Mouse (Mus musculus) hindbrain, embryonic 11.5 days (tissue): ENCODE data around the gene Fgfr2. TPM values are rescaled to one million over a fixed set of nuclear protein-coding genes. Genes with fewer than 3 reads are reported as not detected.

Source experiments
- ATAC-seq: fragments of 200-750 bp; cut with Nextera tagmentation; 2 replicates; pipeline ENCODE4 v1.8.0; 2017; ENCODE audit warnings: mild to moderate bottlenecking, moderate TSS enrichment, moderate library complexity; ENCODE audit not compliant: low FRiP score
- DNase-seq: peaks from one replicate; pipeline ENCODE4 v3.0.0-alpha.2; 2015; ENCODE audit warnings: low spot score
- H3K27ac ChIP-seq: fragments of 300-500 bp; sonication (generic); 2 replicates; pipeline ENCODE4 v1.5.1; 2014; ENCODE audit warnings: mild to moderate bottlenecking, low read depth, low read length
- H3K27me3 ChIP-seq: fragments of 300-500 bp; sonication (generic); 2 replicates; pipeline ENCODE4 v1.6.1; 2014; ENCODE audit warnings: mild to moderate bottlenecking, low read length, moderate library complexity, mixed read lengths; ENCODE audit not compliant: control insufficient read depth, insufficient read depth
- H3K36me3 ChIP-seq: fragments of 300-500 bp; sonication (generic); 2 replicates; pipeline ENCODE4 v1.6.1; 2014; ENCODE audit warnings: mild to moderate bottlenecking, low read length, moderate library complexity, mixed read lengths; ENCODE audit not compliant: control insufficient read depth, insufficient read depth
- H3K4me1 ChIP-seq: fragments of 300-500 bp; sonication (generic); replicated peaks from 2 replicates; pipeline ENCODE4 v1.6.1; 2014; ENCODE audit warnings: low read length, mixed read lengths; ENCODE audit not compliant: control insufficient read depth, insufficient read depth
- H3K4me2 ChIP-seq: fragments of 300-500 bp; sonication (generic); replicated peaks from 2 replicates; pipeline ENCODE4 v1.6.1; 2014; ENCODE audit warnings: mild to moderate bottlenecking, low read depth, low read length
- H3K4me3 ChIP-seq: fragments of 300-500 bp; sonication (generic); 2 replicates; pipeline ENCODE4 v1.5.1; 2014; ENCODE audit warnings: low read depth, low read length
- H3K9ac ChIP-seq: fragments of 300-500 bp; sonication (generic); 2 replicates; pipeline ENCODE4 v1.6.1; 2014; ENCODE audit warnings: low read depth, low read length
- H3K9me3 ChIP-seq: fragments of 300-500 bp; sonication (generic); 2 replicates; pipeline ENCODE4 v1.6.1; 2016; ENCODE audit warnings: low read length; ENCODE audit not compliant: control insufficient read depth
- WGBS: fragments of 180-500 bp; shearing (Covaris S2); extraction: QIAGEN DNeasy Blood & Tissue Kit; methylation state at CpG from one replicate; pipeline ENCODE4 v1.1.7; 2014; 5-methylcytosine and 5-hydroxymethylcytosine counted together
- polyA plus RNA-seq: library from polyadenylated mRNA; unstranded; fragments of >200 nt; fragmentation: Nextera tagmentation; extraction: Ambion mirVana; gene quantifications from 2 replicates; pipeline ENCODE4 v1.2.1, GENCODE M21; 2014

Gene Fgfr2
- polyA plus RNA-seq, 1 experiment from 2014 or later = 71.3 TPM

DNA sequence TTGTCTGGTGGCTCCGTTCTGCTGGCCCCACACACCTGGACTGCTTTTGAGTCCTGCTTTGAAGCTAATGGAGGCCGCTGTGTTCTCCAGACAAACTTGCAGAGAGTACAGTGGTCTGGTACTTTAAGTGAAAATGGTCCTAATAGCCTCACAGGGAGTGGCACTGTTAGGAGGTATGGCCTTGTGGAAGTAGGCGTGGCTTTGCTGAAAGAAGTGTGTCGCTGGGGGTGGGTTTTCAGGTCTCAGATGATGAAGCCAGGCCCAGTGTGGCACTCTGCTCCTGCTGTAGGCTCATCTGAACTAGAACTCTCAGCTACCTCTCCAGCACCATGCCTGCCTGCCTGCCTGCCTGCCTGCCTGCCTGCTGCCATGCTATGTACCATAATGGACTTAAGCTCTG, 2355.0 kb downstream of the Fgfr2 start:
- DNase-seq = no peak
- H3K4me3 ChIP-seq = no peak overlapping the region
- 91% methylated on average over 4 of the region's 4 CpGs for WGBS

DNA sequence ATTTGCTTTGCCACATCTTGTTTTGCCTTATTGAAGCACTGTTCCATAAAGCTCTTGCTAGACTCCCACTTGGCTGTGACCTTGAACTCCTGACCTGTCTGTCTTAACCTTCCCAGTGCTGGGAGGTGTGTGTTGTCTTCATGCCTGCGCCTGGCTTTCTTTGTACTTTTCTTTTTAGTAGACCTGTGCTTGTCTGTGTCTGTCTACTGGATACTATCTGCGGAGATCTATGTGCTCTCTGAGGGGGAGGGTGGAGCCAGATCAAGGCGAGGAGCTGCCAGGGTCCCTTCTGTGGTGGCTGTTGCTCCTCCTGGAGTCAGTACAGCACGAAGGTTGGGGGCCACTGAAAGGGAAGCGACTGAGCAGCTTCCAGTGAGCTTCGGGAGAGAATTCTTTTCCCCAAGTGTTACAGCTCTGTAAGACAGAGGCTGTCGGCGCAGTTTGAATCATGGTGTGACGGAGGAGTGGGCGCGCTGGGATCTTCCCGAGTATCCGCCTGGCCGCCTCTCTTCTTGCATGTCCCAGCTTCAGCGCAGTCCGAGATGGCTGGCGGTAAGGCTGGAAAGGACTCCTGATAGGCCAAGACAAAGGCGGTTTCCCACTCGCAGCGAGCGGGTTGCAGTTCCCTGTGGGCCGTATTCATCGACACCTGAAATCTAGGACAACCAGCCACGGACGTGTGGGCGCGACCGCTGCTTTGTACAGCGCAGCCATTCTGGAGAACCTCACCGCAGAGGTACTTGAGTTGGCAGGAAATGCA, 2356.6 kb downstream of the Fgfr2 start:
- Histone ChIP-seq H3K4me2 (no peak overlapping the region), H3K9ac (no peak overlapping the region), H3K9me3 (no peaks in the 10 kb centered on the region), H3K36me3 (no peaks in the 10 kb centered on the region), H3K4me1 (no peaks in the 10 kb centered on the region), H3K27me3 (no peaks in the 10 kb centered on the region), H3K27ac (no peak overlapping the region), H3K4me3 (no peak overlapping the region)
- no peak for DNase-seq
- no peak for ATAC-seq
- 78% methylated on average over 30 of the region's 30 CpGs for WGBS

More for the DNA sequence above, 2355.0 kb downstream of the Fgfr2 start:
- no peaks in the 10 kb centered on the region for H3K36me3 ChIP-seq
- no peak overlapping the region for H3K27ac ChIP-seq
- H3K9ac ChIP-seq = no peak overlapping the region
- no peaks in the 10 kb centered on the region for H3K9me3 ChIP-seq
- no peak overlapping the region for H3K4me2 ChIP-seq
- no peak for ATAC-seq
- no peaks in the 10 kb centered on the region for H3K4me1 ChIP-seq
- no peaks in the 10 kb centered on the region for H3K27me3 ChIP-seq

DNA sequence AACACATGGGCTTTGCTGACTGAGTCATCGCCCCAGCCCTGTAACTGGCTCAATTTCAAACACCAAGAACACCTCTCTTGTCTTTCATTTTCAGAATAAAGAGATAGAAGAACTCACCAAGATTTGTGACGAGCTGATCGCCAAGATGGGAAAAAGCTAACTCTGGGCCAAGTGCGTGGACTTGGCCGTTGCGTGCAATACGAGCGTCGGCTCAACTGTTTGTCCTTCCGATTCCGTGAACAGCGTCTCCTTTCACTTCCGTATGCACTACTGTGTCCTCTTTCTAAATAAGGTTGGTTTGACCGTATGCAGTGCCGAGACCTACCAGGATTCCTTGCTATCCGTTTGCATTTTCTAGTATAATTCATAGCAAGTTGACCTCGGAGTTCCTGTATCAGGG, 2359.0 kb downstream of the Fgfr2 start:
- Histone ChIP-seq H3K4me1 (no peaks in the 10 kb centered on the region), H3K36me3 (0 out of 2 replicates have a peak, but pooled peaks cover 7% of the 10 kb centered on the region), H3K4me2 (no peak overlapping the region), H3K9ac (no peak overlapping the region), H3K9me3 (no peaks in the 10 kb centered on the region), H3K4me3 (no peak overlapping the region), H3K27ac (no peak overlapping the region), H3K27me3 (no peaks in the 10 kb centered on the region)
- 97% methylated on average over 17 of the region's 17 CpGs for WGBS
- DNase-seq = no peak
- ATAC-seq = no peak

DNA sequence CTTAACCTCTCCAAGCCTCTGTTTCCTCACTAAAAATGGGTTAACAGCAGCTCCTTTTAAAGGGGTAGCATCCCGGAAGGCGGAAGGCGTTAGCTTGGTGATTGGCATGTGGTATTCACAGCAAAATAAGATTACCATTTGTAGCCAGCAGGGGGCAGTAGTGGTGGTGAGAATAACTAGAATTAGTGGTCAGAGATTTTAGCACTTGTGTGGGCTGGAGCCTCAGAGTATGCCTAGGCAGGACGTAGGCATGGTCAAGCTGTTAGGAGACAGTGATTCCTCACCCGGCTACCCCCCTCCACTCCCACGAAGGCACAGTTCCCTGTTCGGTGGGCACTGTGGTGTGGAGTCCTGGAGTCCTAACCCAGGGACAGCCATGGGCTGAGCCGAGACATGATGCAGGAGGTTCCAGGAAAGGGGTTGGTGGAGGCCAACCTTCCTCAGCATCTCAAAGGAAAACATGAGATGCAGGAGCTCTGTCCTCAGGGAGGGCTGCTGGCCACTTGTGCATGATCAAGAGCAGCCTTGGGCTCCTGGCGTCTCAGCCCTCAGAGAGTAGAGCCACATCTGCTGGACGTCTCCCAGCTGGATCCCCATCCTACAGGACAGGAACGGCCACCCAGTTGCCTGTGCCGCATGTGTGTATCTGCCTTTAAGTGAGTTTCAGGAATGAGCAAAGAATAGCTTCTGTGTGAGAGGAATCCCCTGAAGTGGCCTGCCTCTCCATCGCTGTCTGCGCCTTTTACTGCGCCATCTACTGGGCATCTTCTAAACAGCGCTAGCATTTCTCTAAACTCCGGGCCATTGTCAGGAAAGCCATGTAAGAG, 2360.9 kb downstream of the Fgfr2 start:
- H3K4me1 ChIP-seq = no peaks in the 10 kb centered on the region
- 37% methylated on average over 17 of the region's 17 CpGs for WGBS
- no peak overlapping the region for H3K9ac ChIP-seq
- DNase-seq (peak; percentile 88), ATAC-seq (peak; percentile 62)
- H3K4me3 ChIP-seq = no peak overlapping the region
- no peaks in the 10 kb centered on the region for H3K27me3 ChIP-seq
- H3K36me3 ChIP-seq = 0 out of 2 replicates have a peak, but pooled peaks cover 7% of the 10 kb centered on the region
- no peaks in the 10 kb centered on the region for H3K9me3 ChIP-seq
- H3K27ac ChIP-seq = 0 out of 2 replicates have a peak overlapping the region, but pooled peaks have one; percentile 51
- H3K4me2 ChIP-seq = no peak overlapping the region; the same call in 1 of the 2 replicates

DNA sequence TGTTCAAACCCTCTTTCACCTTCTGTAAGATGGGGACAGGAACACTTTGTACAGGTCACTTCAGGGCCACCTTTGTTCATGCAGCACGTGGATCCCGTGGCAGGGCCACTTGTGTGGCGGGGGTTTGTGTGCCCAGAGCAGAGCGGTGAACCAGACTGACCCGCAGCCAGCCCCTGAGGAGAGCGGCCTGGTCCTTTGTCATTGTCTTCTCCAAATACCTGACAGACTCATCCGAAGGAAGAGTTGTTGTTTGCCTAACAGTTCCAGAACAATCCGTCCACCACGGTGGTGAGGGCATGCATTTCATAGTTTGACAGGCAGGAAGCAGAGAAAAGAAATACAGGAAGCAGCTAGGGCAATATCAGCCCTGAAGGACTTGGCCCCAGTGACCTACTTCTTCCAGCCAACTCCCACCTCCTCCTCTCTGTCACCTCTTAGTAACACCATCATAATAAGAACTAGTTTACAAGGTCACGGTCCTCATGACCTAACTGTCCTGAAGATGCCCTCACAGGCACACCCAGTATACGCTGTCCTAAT, 2365.8 kb downstream of the Fgfr2 start:
- Histone ChIP-seq H3K27ac (no peak overlapping the region), H3K36me3 (0 out of 2 replicates have a peak, but pooled peaks cover 7% of the 10 kb centered on the region), H3K4me2 (no peak overlapping the region), H3K27me3 (no peaks in the 10 kb centered on the region), H3K9ac (no peak overlapping the region), H3K4me1 (no peaks in the 10 kb centered on the region), H3K9me3 (no peaks in the 10 kb centered on the region), H3K4me3 (no peak overlapping the region)
- DNase-seq (no peak), ATAC-seq (no peak)
- WGBS = 87% methylated on average over 11 of the region's 11 CpGs

DNA sequence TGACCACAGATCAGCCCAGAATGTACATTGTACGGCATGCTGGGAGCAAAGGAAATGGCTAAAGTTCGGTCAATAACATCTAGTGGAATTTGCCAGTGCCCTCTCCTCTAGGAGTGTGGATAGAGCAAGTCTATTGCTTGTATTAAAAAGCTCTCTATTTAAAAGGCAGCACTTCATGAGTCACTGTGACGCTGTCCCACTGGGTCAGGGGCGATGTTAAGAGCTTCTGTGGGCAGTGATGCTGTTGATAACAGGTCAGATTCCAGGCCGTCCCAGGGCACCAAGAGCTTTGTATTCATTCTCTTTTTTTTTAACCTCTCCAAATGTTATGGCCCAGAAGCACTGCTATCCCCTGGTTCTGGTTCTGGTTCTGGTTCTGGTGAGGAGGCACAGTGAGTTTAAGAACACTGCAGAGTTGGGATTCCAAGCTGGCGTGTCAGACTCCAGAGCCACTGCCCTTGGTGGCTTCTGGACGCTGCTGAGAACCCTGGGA, 2366.8 kb downstream of the Fgfr2 start:
- no peak overlapping the region for H3K27ac ChIP-seq
- no peak overlapping the region for H3K4me3 ChIP-seq
- H3K9ac ChIP-seq = no peak overlapping the region
- no peaks in the 10 kb centered on the region for H3K27me3 ChIP-seq
- no peak overlapping the region for H3K4me2 ChIP-seq
- 0 out of 2 replicates have a peak, but pooled peaks cover 7% of the 10 kb centered on the region for H3K36me3 ChIP-seq
- H3K4me1 ChIP-seq = no peaks in the 10 kb centered on the region
- 85% methylated on average over 7 of the region's 7 CpGs for WGBS
- DNase-seq (no peak), ATAC-seq (no peak)
- H3K9me3 ChIP-seq = no peaks in the 10 kb centered on the region

DNA sequence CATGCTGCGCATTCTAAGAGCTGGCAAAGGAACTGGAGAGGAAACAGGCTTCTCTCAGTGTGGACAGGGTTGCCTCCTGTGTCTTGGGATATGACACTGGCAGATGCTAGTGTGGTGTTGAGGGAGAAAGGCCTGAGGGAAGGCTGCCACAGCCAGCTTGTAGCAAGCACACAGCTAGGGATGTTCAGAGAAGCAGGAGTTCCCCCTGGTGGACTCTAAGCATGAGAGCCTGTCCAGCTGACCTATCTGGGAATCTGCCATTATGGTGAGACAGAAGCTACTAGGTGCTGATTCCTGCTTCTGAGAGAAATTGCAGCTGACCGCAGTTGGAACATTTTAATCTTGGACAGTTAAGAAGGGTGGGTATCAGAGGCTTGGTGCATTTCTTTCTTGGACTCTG, 2368.4 kb downstream of the Fgfr2 start:
- Histone ChIP-seq H3K36me3 (0 out of 2 replicates have a peak, but pooled peaks cover 1% of the 10 kb centered on the region), H3K4me3 (no peak overlapping the region), H3K4me1 (peaks cover 8% of the 10 kb centered on the region; the same call in 1 of the 2 replicates), H3K27me3 (no peaks in the 10 kb centered on the region), H3K9ac (no peak overlapping the region), H3K9me3 (no peaks in the 10 kb centered on the region), H3K27ac (0 out of 2 replicates have a peak overlapping the region, but pooled peaks have one; percentile 4), H3K4me2 (no peak overlapping the region)
- DNase-seq = peak; percentile 35
- no peak for ATAC-seq
- WGBS = 94% methylated on average over 2 of the region's 2 CpGs

DNA sequence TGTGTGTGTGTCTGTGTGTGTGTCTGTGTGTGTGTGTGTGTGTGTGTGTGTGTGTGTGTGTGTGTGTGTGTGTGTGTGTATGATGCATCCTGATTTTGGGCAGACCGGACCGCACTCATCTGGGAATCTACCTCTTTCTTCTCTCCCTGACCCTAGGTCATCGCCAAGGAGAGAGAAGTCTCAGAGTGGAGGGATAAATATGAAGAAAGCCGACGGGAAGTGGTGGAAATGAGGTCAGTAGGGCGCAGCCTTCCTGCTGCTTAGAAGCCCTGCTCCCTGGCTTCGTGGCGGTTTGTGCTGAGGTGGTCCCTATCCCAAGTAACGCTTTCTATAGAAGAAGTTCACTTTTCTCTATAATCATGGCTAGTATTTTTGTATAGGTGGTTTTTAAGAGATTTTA, 2371.5 kb downstream of the Fgfr2 start:
- H3K27me3 ChIP-seq = no peaks in the 10 kb centered on the region
- H3K4me3 ChIP-seq = no peak overlapping the region
- H3K4me2 ChIP-seq = no peak overlapping the region
- peak overlapping the region; percentile 93 for H3K27ac ChIP-seq
- no peak for ATAC-seq
- DNase-seq = peak; percentile 23
- no peaks in the 10 kb centered on the region for H3K36me3 ChIP-seq
- no peak overlapping the region; the same call in 1 of the 2 replicates for H3K9ac ChIP-seq
- no peaks in the 10 kb centered on the region for H3K9me3 ChIP-seq
- H3K4me1 ChIP-seq = peaks cover 14% of the 10 kb centered on the region
- 25% methylated on average over 8 of the region's 9 CpGs for WGBS
